Mouse (Mus musculus) stomach, embryonic 16.5 days (tissue): ENCODE results near the gene Mpp4. TPM values are rescaled to one million over a fixed set of nuclear protein-coding genes. Genes with fewer than 3 reads are reported as not detected.
A peak's percentile ranks its signal among the peaks of the same experiment; 100 is the strongest.

Source experiments
- ATAC-seq: fragments of 200-750 bp; cut with Nextera tagmentation; 2 replicates; pipeline ENCODE4 v1.8.0; 2017; ENCODE audit warnings: moderate number of reproducible peaks, moderate TSS enrichment; ENCODE audit not compliant: insufficient read depth, low FRiP score
- H3K27ac ChIP-seq: fragments of 300-500 bp; sonication (generic); 2 replicates; pipeline ENCODE4 v1.5.1; 2014; ENCODE audit warnings: low read length
- H3K27me3 ChIP-seq: fragments of 300-500 bp; sonication (generic); 2 replicates; pipeline ENCODE4 v1.6.1; 2014; ENCODE audit warnings: low read length, control low read depth, mixed read lengths; ENCODE audit not compliant: control insufficient read depth, insufficient read depth
- H3K36me3 ChIP-seq: fragments of 300-500 bp; sonication (generic); 2 replicates; pipeline ENCODE4 v1.6.1; 2014; ENCODE audit warnings: low read length; ENCODE audit not compliant: control insufficient read depth, insufficient read depth
- H3K4me1 ChIP-seq: fragments of 300-500 bp; sonication (generic); 2 replicates; pipeline ENCODE4 v1.6.1; 2014; ENCODE audit warnings: low read length, control low read depth, mixed read lengths; ENCODE audit not compliant: control insufficient read depth, insufficient read depth
- H3K4me2 ChIP-seq: fragments of 300-500 bp; sonication (generic); 2 replicates; pipeline ENCODE4 v1.6.1; 2014; ENCODE audit warnings: low read depth, low read length, mixed read lengths
- H3K4me3 ChIP-seq: fragments of 300-500 bp; sonication (generic); replicated peaks from 2 replicates; pipeline ENCODE4 v1.5.1; 2014; ENCODE audit warnings: mild to moderate bottlenecking, low read length
- H3K9ac ChIP-seq: fragments of 300-500 bp; sonication (generic); 2 replicates; pipeline ENCODE4 v1.6.1; 2014; ENCODE audit warnings: low read length
- H3K9me3 ChIP-seq: fragments of 300-500 bp; sonication (generic); replicated peaks from 2 replicates; pipeline ENCODE4 v1.6.1; 2016; ENCODE audit warnings: low read length, control low read depth; ENCODE audit not compliant: control insufficient read depth
- WGBS: fragments of 180-500 bp; shearing (Covaris S2); extraction: QIAGEN DNeasy Blood & Tissue Kit; methylation state at CpG from one replicate; pipeline ENCODE4 v1.1.7; 2014; 5-methylcytosine and 5-hydroxymethylcytosine counted together
- polyA plus RNA-seq: library from polyadenylated mRNA; unstranded; fragments of >200 nt; fragmentation: Nextera tagmentation; extraction: Ambion mirVana; gene quantifications from 2 replicates; pipeline ENCODE4 v1.2.1, GENCODE M21; 2015

The Mpp4 gene
- 0.13 and 0.21 TPM in 2 replicates for polyA plus RNA-seq

GRCm38 (mm10) chr1:59163030-59163461 lies at the start of gene Mpp4:
Gene Mpp4, minus strand, starts transcription at chr1:59163389.
- Histone ChIP-seq H3K27ac (no peak within 1 kb of the TSS), H3K4me2 (no peak within 1 kb of the TSS), H3K4me3 (no peak within 1 kb of the TSS), H3K4me1 (no peaks in the 10 kb centered on the region), H3K9ac (no peak within 1 kb of the TSS), H3K9me3 (no peaks in the 10 kb centered on the region), H3K36me3 (no peaks in the 10 kb centered on the region), H3K27me3 (no peaks in the 10 kb centered on the region)
- no peak for ATAC-seq
- 64% methylated on average over 12 of the region's 12 CpGs for WGBS

- H3K27ac ChIP-seq = no peak overlapping the region
Observed at GRCm38 (mm10) chr1:59212951-59213350, 49.8 kb upstream of the Mpp4 start.

GRCm38 (mm10) chr1:59212076-59212779 lies 49.0 kb upstream of the Mpp4 start:
- Histone ChIP-seq H3K9ac (no peak overlapping the region), H3K27me3 (no peaks in the 10 kb centered on the region), H3K27ac (peak overlapping the region; percentile 52; the same call in 1 of the 2 replicates), H3K4me2 (no peak overlapping the region), H3K4me1 (0 out of 2 replicates have a peak, but pooled peaks cover 3% of the 10 kb centered on the region), H3K36me3 (0 out of 2 replicates have a peak, but pooled peaks cover 5% of the 10 kb centered on the region), H3K4me3 (no peak overlapping the region), H3K9me3 (no peaks in the 10 kb centered on the region)
- peak; percentile 78; the same call in 1 of the 2 replicates for ATAC-seq
- WGBS = 62% methylated on average over 5 of the region's 5 CpGs

More at GRCm38 (mm10) chr1:59212951-59213350, 49.8 kb upstream of the Mpp4 start:
- no peak overlapping the region for H3K4me2 ChIP-seq
- no peak for ATAC-seq
- 0 out of 2 replicates have a peak, but pooled peaks cover 5% of the 10 kb centered on the region for H3K36me3 ChIP-seq
- no peak overlapping the region for H3K4me3 ChIP-seq
- H3K9ac ChIP-seq = no peak overlapping the region
- H3K27me3 ChIP-seq = no peaks in the 10 kb centered on the region
- no peaks in the 10 kb centered on the region for H3K9me3 ChIP-seq
- 0 out of 2 replicates have a peak, but pooled peaks cover 3% of the 10 kb centered on the region for H3K4me1 ChIP-seq
- WGBS = no CpG with 5 or more reads among the region's 1 CpGs

DNA sequence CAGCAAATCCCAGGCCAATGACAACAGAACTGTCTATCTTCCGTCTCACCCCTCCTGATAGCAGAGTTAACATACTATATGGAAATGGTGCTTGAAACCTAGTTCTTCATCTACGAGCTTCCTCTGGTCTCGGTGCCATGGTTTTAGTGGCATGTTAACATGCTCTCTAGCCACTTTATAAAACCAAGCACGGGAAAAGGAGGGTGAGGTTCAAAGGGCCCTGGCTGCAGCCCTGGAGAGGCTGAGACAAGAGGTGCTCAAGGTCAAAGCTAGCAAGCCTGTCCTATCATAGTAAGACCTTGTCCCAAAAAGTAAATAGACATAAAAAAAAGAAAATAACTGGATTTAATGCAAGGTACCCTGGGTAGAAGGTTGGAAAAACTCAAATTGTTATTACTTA lies 48.5 kb upstream of the Mpp4 start:
- 73% methylated on average over 4 of the region's 4 CpGs for WGBS
- H3K4me3 ChIP-seq = no peak overlapping the region
- 0 out of 2 replicates have a peak, but pooled peaks cover 5% of the 10 kb centered on the region for H3K36me3 ChIP-seq
- 0 out of 2 replicates have a peak, but pooled peaks cover 3% of the 10 kb centered on the region for H3K4me1 ChIP-seq
- no peak for ATAC-seq
- no peak overlapping the region for H3K9ac ChIP-seq
- no peak overlapping the region for H3K4me2 ChIP-seq
- no peaks in the 10 kb centered on the region for H3K27me3 ChIP-seq
- H3K9me3 ChIP-seq = no peaks in the 10 kb centered on the region
- no peak overlapping the region for H3K27ac ChIP-seq

DNA sequence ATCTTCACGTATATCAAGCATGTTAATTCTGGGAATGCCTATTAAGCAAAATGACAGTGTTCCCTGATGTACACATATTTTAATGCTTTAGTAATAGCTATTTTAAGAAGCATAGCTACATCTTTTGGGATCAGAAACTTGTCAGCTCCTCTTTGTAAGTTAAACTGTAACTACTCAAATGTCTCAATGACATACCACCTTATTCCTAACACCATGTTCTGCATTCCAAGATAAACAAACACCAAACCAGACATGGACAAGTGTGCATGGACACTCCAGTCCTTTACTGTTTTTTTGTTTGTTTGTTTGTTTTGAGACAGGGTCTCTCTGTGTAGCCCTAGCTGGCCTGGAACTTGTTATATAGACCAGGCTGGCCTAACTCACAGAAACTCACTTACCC lies 45.1 kb upstream of the Mpp4 start:
- ATAC-seq = no peak
- WGBS = 82% methylated on average over 1 of the region's 1 CpGs
- 0 out of 2 replicates have a peak, but pooled peaks cover 5% of the 10 kb centered on the region for H3K36me3 ChIP-seq
- H3K9ac ChIP-seq = no peak overlapping the region
- no peaks in the 10 kb centered on the region for H3K9me3 ChIP-seq
- no peaks in the 10 kb centered on the region for H3K27me3 ChIP-seq
- H3K4me2 ChIP-seq = no peak overlapping the region
- no peak overlapping the region for H3K27ac ChIP-seq
- 0 out of 2 replicates have a peak, but pooled peaks cover 3% of the 10 kb centered on the region for H3K4me1 ChIP-seq
- no peak overlapping the region for H3K4me3 ChIP-seq

DNA sequence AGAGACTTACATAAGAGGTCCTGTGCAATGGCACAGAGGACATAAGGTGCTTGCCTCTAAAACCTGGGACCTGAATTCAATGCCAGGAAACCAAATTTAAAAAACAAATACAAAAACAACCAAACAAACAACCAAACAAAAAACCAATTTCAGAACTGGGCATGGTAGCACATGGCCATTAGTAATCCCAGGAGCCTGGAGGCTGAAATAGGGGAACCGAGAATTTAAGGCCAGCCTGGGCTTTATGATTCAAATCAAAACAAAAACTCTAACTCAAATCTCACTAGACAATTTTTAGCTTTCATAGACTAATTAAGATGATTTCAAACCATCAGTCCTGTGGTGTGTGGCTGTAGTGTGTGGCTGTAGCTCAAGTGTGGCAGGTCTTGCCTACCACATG lies 41.3 kb upstream of the Mpp4 start:
- Histone ChIP-seq H3K27me3 (no peaks in the 10 kb centered on the region), H3K4me1 (no peaks in the 10 kb centered on the region), H3K27ac (no peak overlapping the region), H3K4me2 (no peak overlapping the region), H3K9me3 (no peaks in the 10 kb centered on the region), H3K9ac (no peak overlapping the region), H3K4me3 (no peak overlapping the region), H3K36me3 (peaks cover 15% of the 10 kb centered on the region; the same call in 1 of the 2 replicates)
- WGBS = 82% methylated on average over 1 of the region's 1 CpGs
- ATAC-seq = no peak

GRCm38 (mm10) chr1:59202367-59202766 lies 39.2 kb upstream of the Mpp4 start:
- no peaks in the 10 kb centered on the region for H3K4me1 ChIP-seq
- no peaks in the 10 kb centered on the region for H3K27me3 ChIP-seq
- no peaks in the 10 kb centered on the region for H3K9me3 ChIP-seq
- H3K4me3 ChIP-seq = no peak overlapping the region
- H3K9ac ChIP-seq = no peak overlapping the region
- peaks cover 10% of the 10 kb centered on the region; the same call in 1 of the 2 replicates for H3K36me3 ChIP-seq
- no peak overlapping the region for H3K4me2 ChIP-seq
- no peak overlapping the region for H3K27ac ChIP-seq
- WGBS = 77% methylated on average over 10 of the region's 10 CpGs
- no peak for ATAC-seq

DNA sequence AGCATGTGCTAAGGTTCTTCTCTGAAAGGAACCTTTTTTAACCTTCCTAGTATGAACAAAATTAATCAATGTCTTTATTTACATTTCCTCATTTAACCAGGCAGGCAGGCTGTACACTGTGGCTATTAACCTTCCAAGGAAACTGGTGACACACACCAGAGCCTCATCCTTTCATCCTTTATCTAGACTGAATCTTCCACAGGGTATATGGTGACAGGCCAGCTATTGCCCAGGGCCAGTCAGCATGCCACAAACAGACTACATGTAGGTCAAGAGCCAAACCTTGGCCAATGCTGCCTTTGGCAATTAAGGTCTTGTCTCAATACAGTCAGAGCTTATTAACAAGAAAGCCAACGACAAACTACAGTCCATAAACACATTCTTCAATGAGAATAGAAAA lies 38.4 kb upstream of the Mpp4 start:
- no peak overlapping the region for H3K27ac ChIP-seq
- no peak overlapping the region for H3K4me3 ChIP-seq
- no peak overlapping the region for H3K4me2 ChIP-seq
- no peaks in the 10 kb centered on the region for H3K9me3 ChIP-seq
- no peak overlapping the region for H3K9ac ChIP-seq
- H3K27me3 ChIP-seq = no peaks in the 10 kb centered on the region
- H3K36me3 ChIP-seq = peaks cover 10% of the 10 kb centered on the region; the same call in 1 of the 2 replicates
- WGBS = 67% methylated on average over 1 of the region's 1 CpGs
- no peaks in the 10 kb centered on the region for H3K4me1 ChIP-seq
- ATAC-seq = no peak

DNA sequence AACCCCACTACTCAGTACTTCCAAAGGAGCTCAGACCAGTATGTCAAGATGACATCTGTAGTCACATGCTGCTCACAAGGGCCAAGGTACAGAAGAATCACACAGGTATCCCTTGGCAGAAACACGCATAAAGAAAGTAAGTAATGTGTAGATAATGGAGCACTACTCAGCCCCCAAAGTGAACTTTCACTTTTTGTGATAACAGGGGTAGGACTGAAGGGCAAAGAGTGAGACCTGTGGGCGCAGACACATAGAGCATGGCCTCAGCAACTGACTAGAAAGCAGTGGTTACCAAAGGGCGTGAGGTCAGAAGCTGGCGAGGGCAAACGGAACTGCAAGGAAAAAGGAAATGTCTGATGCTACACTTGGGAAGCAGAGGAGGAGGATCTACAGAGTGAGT lies 37.8 kb upstream of the Mpp4 start:
- no peaks in the 10 kb centered on the region for H3K4me1 ChIP-seq
- H3K36me3 ChIP-seq = peaks cover 10% of the 10 kb centered on the region; the same call in 1 of the 2 replicates
- H3K9me3 ChIP-seq = no peaks in the 10 kb centered on the region
- no peak for ATAC-seq
- no peaks in the 10 kb centered on the region for H3K27me3 ChIP-seq
- H3K4me3 ChIP-seq = no peak overlapping the region
- no peak overlapping the region for H3K27ac ChIP-seq
- H3K4me2 ChIP-seq = no peak overlapping the region
- 80% methylated on average over 5 of the region's 5 CpGs for WGBS
- H3K9ac ChIP-seq = no peak overlapping the region
